Mouse (Mus musculus) Patski (cell line): ENCODE data around the gene Mrtfb. TPM values are rescaled to one million over a fixed set of nuclear protein-coding genes. Genes with fewer than 3 reads are reported as not detected.

ENCODE experiments used
- ATAC-seq: fragments of 100-300 bp; one replicate; pipeline ENCODE4 v1.8.0; 2021
- CTCF ChIA-PET: fragments of 350-600 bp; sonication (Branson Sonifier 250); formaldehyde crosslinking; loops from one replicate; lab custom pipeline; 2022; ENCODE audit warnings: inconsistent platforms; lab: Charles Lee
- POLR2A ChIA-PET: fragments of 350-600 bp; sonication (Branson Sonifier 250); formaldehyde crosslinking; loops from one replicate; lab custom pipeline; 2022; ENCODE audit warnings: antibody characterized with exemption, inconsistent platforms; lab: Charles Lee
- DNase-seq: peaks from one replicate; pipeline ENCODE4 v3.0.0-alpha.2; 2011; ENCODE audit warnings: low read depth, low spot score
- H3K27me3 ChIP-seq: fragments of 371-371 bp; one replicate; pipeline ENCODE4 v1.5.1; 2021
- CTCF ChIP-seq: fragments of 100-300 bp; IDR thresholded peaks from one replicate; pipeline ENCODE4 v1.5.1; 2021
- in situ Hi-C: fragments of 300-500 bp; cut with MboI; formaldehyde crosslinking; loops from 3 replicates; pipeline ENCODE4 v1.11.1; 2018; ENCODE audit warnings: low pct_unique_long_range_greater_than_20kb, mixed read lengths
- polyA plus RNA-seq: library from polyadenylated mRNA; unstranded; gene quantifications from one replicate; pipeline ENCODE4 v1.2.3, GENCODE M21; 2021

The Mrtfb gene
- polyA plus RNA-seq, 1 experiment from 2014 or later = 18.7 TPM

DNA sequence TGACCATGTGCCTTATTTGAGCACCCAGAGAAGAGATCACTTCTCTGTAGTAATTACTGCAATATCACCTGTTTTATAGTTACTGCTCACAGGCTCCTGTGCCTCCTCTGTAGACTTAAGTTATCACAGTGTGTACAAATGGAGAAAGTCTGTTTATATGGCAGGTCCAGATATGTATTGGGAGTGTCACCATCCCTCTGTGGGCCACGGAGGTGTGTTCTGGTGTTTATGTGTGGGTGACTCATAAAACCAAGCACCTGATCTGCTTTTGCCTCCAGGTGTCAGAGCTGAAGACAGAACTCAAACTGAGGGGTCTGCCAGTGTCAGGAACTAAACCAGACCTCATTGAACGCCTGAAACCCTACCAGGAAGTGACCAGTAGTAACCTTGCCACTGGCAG lies 144.1 kb downstream of the Mrtfb start:
- ChIA-PET POLR2A (interaction anchor here (0.6 kb wide), 1 partner anchor 47 kb away, joined by 3 read pairs; no protein-coding TSS in a partner anchor), CTCF (interaction anchor here (1.0 kb wide), 1 partner anchor 19 kb away, joined by 3 read pairs; no protein-coding TSS in a partner anchor)
- no peaks in the 10 kb centered on the region for H3K27me3 ChIP-seq
- in situ Hi-C loops = no loop called here
- ATAC-seq (no peak), DNase-seq (no peak)
- no peak for TF ChIP-seq CTCF

DNA sequence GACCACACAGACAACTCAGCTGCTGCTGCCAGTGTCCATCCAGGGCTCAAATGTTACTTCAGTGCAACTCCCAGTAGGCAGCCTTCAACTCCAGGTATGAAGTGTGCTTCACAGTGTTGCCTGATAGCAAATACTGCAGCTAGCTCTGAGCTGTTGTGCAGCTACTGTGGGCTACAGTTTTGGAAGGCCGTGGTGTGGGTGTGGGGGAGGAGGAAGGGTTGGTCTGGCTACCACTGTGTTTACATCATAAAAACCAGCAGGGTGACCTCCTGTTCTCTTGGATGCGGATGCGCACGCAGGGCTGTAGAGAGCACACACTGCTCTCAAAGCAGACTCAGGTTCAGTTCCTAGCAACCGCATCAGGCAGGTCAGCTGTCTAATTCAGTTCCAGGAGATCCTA lies 145.3 kb downstream of the Mrtfb start:
- in situ Hi-C loops = no loop called here
- ATAC-seq = no peak
- no peak for DNase-seq
- H3K27me3 ChIP-seq = no peaks in the 10 kb centered on the region
- ChIA-PET CTCF (interaction anchor here (1.3 kb wide), 1 partner anchor 37 kb away, joined by 3 read pairs; no protein-coding TSS in a partner anchor), POLR2A (no interaction called here)
- TF ChIP-seq CTCF = no peak

DNA sequence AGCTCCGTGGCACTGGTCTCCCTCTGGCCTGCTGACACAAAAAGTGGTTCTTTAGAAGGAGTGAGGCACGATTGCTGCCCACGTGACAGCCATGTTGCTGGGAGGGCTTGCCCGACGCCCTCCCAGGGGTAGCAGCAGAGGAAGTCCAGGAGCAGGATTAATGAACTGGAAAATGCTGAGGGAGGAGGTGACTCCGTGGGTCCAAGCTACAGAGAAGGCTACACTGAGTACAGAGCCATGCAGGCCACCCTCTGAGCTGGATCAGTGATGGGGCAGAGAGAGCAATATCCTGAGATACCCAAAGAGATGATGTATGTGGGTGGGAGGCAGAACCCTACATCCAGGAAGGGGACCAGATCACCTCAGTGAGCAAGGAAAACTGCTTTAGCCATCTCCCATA lies 148.4 kb downstream of the Mrtfb start:
- DNase-seq = no peak
- no peak for ATAC-seq
- CTCF ChIA-PET = no interaction called here
- in situ Hi-C loops = loop anchor here (5.0 kb wide), 1 partner anchor 247 kb away; no protein-coding TSS in a partner anchor
- no peak for TF ChIP-seq CTCF
- no peaks in the 10 kb centered on the region for H3K27me3 ChIP-seq
- POLR2A ChIA-PET = no interaction called here

DNA sequence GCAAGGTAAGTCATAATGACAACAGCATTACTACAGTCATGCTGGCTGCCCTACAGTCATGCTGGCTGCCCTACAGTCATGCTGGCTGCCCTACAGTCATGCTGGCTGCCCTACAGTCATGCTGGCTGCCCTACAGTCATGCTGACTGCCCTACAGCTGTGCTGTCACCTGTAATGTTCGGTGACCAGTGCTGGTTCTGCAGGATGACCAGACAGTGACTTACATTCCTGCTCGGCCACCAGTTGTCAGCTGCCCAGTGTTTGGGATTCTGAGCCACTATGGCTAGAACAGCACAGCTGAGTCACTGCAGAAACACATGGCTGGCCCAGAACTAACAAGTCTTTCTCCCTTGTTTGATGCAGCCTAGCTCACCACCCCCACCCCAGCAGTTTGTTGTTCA lies 149.1 kb downstream of the Mrtfb start:
- ChIA-PET CTCF (no interaction called here), POLR2A (no interaction called here)
- TF ChIP-seq CTCF = no peak
- ATAC-seq = peak; percentile 33
- in situ Hi-C loops = loop anchor here (5.0 kb wide), 1 partner anchor 248 kb away; no protein-coding TSS in a partner anchor
- H3K27me3 ChIP-seq = no peaks in the 10 kb centered on the region
- DNase-seq = no peak

DNA sequence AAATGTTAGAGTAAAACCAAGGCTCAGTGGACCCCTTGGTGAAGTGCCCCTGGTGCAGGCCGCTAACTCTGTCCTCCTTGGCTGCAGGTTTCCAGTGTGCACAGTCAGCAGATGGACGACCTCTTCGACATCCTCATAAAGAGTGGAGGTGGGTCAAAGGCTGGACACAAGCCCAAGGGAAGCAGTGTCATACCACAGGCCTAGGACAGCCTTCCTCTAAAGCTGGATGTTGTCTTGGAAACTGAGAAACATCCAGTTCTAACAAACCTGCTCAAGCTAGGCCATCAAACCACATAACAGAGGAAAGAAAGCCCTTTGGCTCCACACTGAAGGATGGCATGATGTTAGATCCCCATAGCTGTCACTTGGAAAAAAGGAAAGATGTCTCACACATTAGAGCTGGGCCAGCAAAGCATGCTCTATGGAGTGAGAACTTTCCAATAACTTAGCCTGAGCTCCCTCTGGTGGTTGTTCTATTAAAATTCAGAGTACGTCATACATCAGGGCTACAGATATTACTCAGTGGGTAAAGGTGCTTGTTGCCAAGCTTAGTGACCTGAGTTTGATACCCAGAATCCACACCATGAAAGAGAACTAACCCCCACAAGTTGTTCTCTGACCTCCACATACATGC lies 153.4 kb downstream of the Mrtfb start:
- in situ Hi-C loops = loop anchor here (5.0 kb wide), 1 partner anchor 252 kb away; no protein-coding TSS in a partner anchor
- peak; percentile 57 for TF ChIP-seq CTCF
- DNase-seq (no peak), ATAC-seq (no peak)
- CTCF ChIA-PET = interaction anchor here (0.8 to 2.2 kb wide), 5 partner anchors 13 to 251 kb away, joined by 3 to 10 read pairs (median 6); no protein-coding TSS in a partner anchor
- POLR2A ChIA-PET = interaction anchor here (0.6 kb wide), 1 partner anchor 26 kb away, joined by 3 read pairs; no protein-coding TSS in a partner anchor
- no peaks in the 10 kb centered on the region for H3K27me3 ChIP-seq

DNA sequence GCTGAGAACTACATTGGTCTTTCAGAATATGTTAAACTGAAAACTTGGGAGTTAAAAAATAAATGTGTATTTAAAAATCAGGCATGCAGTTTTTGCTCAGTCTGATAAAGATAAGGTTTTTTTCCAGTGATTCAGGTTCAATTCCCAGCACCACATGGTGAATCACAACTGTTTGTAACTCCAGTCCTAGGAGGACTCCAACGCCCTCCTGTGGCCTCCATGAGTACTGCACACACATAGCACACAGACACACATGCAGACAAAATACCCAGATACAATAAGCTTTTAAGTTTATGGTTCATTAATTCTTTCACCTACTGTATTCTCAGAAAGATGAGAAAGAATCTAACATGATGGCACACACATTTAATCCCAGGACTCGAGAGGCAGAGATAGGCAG lies 154.5 kb downstream of the Mrtfb start:
- in situ Hi-C loops = no loop called here
- no peaks in the 10 kb centered on the region for H3K27me3 ChIP-seq
- ChIA-PET POLR2A (no interaction called here), CTCF (interaction anchor here (1.1 to 2.2 kb wide), 3 partner anchors 8 to 299 kb away, joined by 3 to 10 read pairs (median 4); no protein-coding TSS in a partner anchor)
- ATAC-seq (no peak), DNase-seq (no peak)
- peak; percentile 52 for TF ChIP-seq CTCF

DNA sequence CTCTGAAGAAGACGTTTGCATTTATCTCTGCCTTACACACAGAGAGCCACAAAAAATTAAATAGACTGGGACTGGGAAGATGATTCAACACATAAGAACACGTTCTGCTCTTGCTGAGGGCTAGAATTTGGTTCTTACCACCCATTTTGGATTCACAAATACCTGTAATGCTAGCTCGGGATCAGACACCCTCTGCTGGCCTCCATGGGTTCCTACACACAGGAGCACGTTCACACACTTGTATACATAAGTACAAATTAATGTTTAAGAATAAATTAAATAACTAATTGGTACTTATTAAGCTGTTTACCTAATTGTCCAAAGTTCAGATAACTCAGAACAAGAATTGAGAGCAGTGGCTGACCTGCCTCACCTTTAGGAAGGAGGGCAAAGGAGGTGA lies 155.2 kb downstream of the Mrtfb start:
- no peak for DNase-seq
- CTCF ChIA-PET = interaction anchor here (1.1 to 1.4 kb wide), 2 partner anchors 9 to 299 kb away, joined by 3 to 4 read pairs; no protein-coding TSS in a partner anchor
- no peaks in the 10 kb centered on the region for H3K27me3 ChIP-seq
- ATAC-seq = no peak
- POLR2A ChIA-PET = no interaction called here
- no peak for TF ChIP-seq CTCF
- in situ Hi-C loops = no loop called here

DNA sequence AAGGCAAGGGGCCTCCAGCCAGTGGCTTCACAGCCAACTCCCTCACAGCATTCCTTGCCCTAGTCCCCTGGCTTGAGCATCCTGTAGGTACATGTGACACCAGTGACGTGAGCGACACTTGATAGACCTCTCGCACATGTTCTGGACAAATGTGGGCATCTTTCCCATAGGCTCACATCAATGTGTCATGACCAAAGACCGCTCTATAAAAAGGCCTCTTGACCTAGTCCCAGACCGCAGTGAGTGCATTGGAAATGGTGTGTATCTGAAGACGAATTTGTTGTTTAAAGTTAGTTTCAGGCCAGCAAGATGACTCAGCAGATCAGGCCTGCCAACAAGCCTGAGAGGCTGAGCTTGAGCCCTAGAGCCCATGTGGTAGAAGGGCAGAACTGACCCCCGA lies 158.3 kb downstream of the Mrtfb start:
- ATAC-seq = no peak
- POLR2A ChIA-PET = no interaction called here
- TF ChIP-seq CTCF = no peak
- in situ Hi-C loops = no loop called here
- H3K27me3 ChIP-seq = no peaks in the 10 kb centered on the region
- CTCF ChIA-PET = no interaction called here
- DNase-seq = no peak

DNA sequence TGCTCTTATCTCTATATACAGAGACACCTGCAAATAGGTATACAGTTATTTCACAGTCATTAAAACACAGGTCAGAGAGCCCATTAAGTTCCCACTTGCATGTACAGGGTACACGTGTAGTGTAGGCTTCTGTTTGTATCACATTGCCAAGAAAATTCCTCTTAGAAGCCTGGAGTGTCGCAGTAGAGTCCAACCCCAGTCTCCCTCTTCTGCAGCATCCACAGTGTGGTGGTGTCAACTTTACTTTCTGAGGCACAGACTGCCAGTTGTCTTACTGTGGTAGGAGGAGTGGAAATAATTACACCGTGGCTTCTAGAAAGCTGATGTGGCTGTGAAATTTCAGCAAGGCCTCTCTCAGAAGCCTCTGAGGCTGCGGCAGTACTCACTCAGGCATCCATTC lies 158.7 kb downstream of the Mrtfb start:
- DNase-seq = no peak
- ChIA-PET POLR2A (no interaction called here), CTCF (no interaction called here)
- no peaks in the 10 kb centered on the region for H3K27me3 ChIP-seq
- ATAC-seq = no peak
- in situ Hi-C loops = no loop called here
- TF ChIP-seq CTCF = no peak

DNA sequence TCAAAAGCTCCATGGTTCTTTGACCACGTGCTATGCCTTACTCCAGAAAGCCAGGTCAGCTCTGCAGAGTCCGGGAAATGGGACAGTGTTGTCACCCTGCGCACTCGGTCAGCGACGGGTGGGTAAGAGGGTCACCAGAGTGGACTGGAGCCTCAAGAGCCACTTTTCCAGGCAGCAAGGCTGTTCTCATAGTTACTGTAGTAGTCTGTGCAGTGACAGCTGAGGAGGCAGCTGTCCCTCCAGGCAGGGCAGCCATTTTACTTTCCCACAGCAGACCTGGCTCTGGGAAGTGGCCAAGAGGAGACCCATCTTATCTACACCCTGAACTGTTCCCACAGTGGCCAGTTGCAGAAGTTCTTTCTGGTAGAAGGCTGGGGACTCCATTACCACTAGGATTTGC lies 159.2 kb downstream of the Mrtfb start:
- ChIA-PET POLR2A (no interaction called here), CTCF (no interaction called here)
- DNase-seq = no peak
- no peaks in the 10 kb centered on the region for H3K27me3 ChIP-seq
- in situ Hi-C loops = no loop called here
- no peak for TF ChIP-seq CTCF
- ATAC-seq = no peak

DNA sequence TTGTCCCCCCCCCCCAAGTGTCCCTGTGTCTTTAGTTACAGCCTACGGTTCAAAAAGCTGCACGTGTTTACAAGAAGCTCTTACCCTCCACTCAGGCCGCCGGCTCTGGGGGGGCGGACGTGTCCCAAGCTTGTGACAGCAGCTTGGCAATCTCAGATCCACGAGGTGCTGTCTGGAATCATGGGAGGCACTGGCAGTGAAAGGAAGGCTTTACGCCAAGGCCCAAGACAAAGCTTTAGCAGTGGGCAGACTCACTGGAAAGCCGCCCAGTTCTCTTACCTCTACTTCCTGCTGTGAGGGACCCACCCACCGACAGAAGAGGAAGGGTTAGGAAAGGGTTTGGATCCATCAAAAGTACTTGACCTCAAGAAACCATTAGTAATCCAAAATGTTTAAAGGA lies 160.2 kb downstream of the Mrtfb start:
- H3K27me3 ChIP-seq = no peaks in the 10 kb centered on the region
- DNase-seq (no peak), ATAC-seq (no peak)
- TF ChIP-seq CTCF = no peak
- POLR2A ChIA-PET = interaction anchor here (0.6 kb wide), 1 partner anchor 30 kb away, joined by 4 read pairs; no protein-coding TSS in a partner anchor
- CTCF ChIA-PET = no interaction called here
- in situ Hi-C loops = no loop called here
